Mouse (Mus musculus) cerebellum, adult 2 months (tissue): ENCODE data around the gene Usf1. TPM values are rescaled to one million over a fixed set of nuclear protein-coding genes. Genes with fewer than 3 reads are reported as not detected.
A peak's percentile ranks its signal among the peaks of the same experiment; 100 is the strongest.

Source experiments
- DNase-seq, 2 experiments: peaks; one replicate each; pipeline ENCODE4 v3.0.0; 2021
- H3K27ac ChIP-seq: fragments of 200-500 bp; 2 replicates; pipeline ENCODE4 v1.5.1; 2012; ENCODE audit warnings: low read length, control low read depth, inconsistent platforms; ENCODE audit not compliant: insufficient read depth
- H3K27me3 ChIP-seq: fragments of 200-500 bp; 2 replicates; pipeline ENCODE4 v1.6.1; 2012; ENCODE audit warnings: inconsistent platforms, mild to moderate bottlenecking, low read length, moderate library complexity; ENCODE audit not compliant: control insufficient read depth, insufficient read depth
- H3K4me1 ChIP-seq: fragments of 200-500 bp; 2 replicates; pipeline ENCODE4 v1.6.1; 2011; ENCODE audit warnings: low read length; ENCODE audit not compliant: control insufficient read depth, insufficient read depth
- H3K4me3 ChIP-seq: fragments of 200-500 bp; replicated peaks from 2 replicates; pipeline ENCODE3; 2011; ENCODE audit warnings: mild to moderate bottlenecking, low read depth, low read length, control low read depth; ENCODE audit not compliant: insufficient read depth
- CTCF ChIP-seq: fragments of 200-500 bp; IDR thresholded peaks from 2 replicates; pipeline ENCODE4 v1.5.1; 2011; ENCODE audit warnings: low read depth, mild to moderate bottlenecking, control low read depth, low read length, moderate library complexity, borderline replicate concordance; ENCODE audit not compliant: insufficient read depth
- POLR2A ChIP-seq: fragments of 200-500 bp; IDR thresholded peaks from 2 replicates; pipeline ENCODE4 v1.6.1; 2011; ENCODE audit warnings: low read length, control low read depth, borderline replicate concordance; ENCODE audit not compliant: insufficient read depth
- WGBS: fragments of 180-500 bp; shearing (Covaris S2); methylation state at CpG from one replicate; pipeline ENCODE4 v1.1.7; 2018; 5-methylcytosine and 5-hydroxymethylcytosine counted together
- polyA plus RNA-seq: library from polyadenylated mRNA; depleted of rRNA; stranded (reverse); fragments of >200 nt; gene quantifications from 2 replicates; pipeline ENCODE4 v1.2.3, GENCODE M21; 2012

Gene Usf1
- polyA plus RNA-seq, 1 experiment, result 107 TPM

GRCm38 (mm10) chr1:171382096-171382620 is 29.0 kb upstream of the Usf1 start:
- H3K4me1 ChIP-seq, result peaks cover 9% of the 10 kb centered on the region
- H3K27ac ChIP-seq, result no peak overlapping the region
- no peak for TF ChIP-seq CTCF
- no peak for TF ChIP-seq POLR2A
- H3K4me3 ChIP-seq, result no peak overlapping the region
- DNase-seq, result no peak
- H3K27me3 ChIP-seq, result no peaks in the 10 kb centered on the region
- WGBS, result 83% methylated on average over 11 of the region's 11 CpGs

GRCm38 (mm10) chr1:171384361-171384760 is 26.8 kb upstream of the Usf1 start:
- no peak overlapping the region for H3K4me3 ChIP-seq
- no peaks in the 10 kb centered on the region for H3K27me3 ChIP-seq
- H3K4me1 ChIP-seq, result no peaks in the 10 kb centered on the region
- no peak for DNase-seq
- 67% methylated on average over 9 of the region's 9 CpGs for whole genome bisulfite sequencing
- no peak for TF ChIP-seq CTCF
- no peak for TF ChIP-seq POLR2A
- H3K27ac ChIP-seq, result no peak overlapping the region

GRCm38 (mm10) chr1:171385171-171385570 is 25.9 kb upstream of the Usf1 start:
- TF ChIP-seq POLR2A (no peak), CTCF (no peak; the same call in 1 of the 2 replicates)
- DNase-seq, result no peak
- 40% methylated on average over 9 of the region's 9 CpGs for WGBS
- Histone ChIP-seq H3K4me1 (no peaks in the 10 kb centered on the region), H3K27me3 (no peaks in the 10 kb centered on the region), H3K4me3 (no peak overlapping the region), H3K27ac (no peak overlapping the region)

- Histone ChIP-seq H3K27me3 (no peaks in the 10 kb centered on the region), H3K27ac (no peak overlapping the region), H3K4me1 (no peaks in the 10 kb centered on the region), H3K4me3 (no peak overlapping the region)
- no peak for DNase-seq
- TF ChIP-seq CTCF, result peak; percentile 31; the same call in 1 of the 2 replicates
- no peak for TF ChIP-seq POLR2A
- 35% methylated on average over 6 of the region's 6 CpGs for WGBS
Measured at GRCm38 (mm10) chr1:171387099-171387498, 24.0 kb upstream of the Usf1 start.

GRCm38 (mm10) chr1:171388376-171389102 is 22.6 kb upstream of the Usf1 start, which contains the start of gene Arhgap30:
TSS of gene Arhgap30 (plus strand) at chr1:171388954.
- 77% methylated on average over 15 of the region's 15 CpGs for WGBS
- no peaks in the 10 kb centered on the region for H3K4me1 ChIP-seq
- H3K27me3 ChIP-seq, result no peaks in the 10 kb centered on the region
- no peak for DNase-seq
- TF ChIP-seq POLR2A (no peak), CTCF (no peak)
- no peak within 1 kb of the TSS for H3K27ac ChIP-seq
- H3K4me3 ChIP-seq, result no peak within 1 kb of the TSS

- no peak overlapping the region for H3K4me3 ChIP-seq
- H3K4me1 ChIP-seq, result no peaks in the 10 kb centered on the region
- H3K27me3 ChIP-seq, result no peaks in the 10 kb centered on the region
- H3K27ac ChIP-seq, result no peak overlapping the region
- no peak for DNase-seq
- TF ChIP-seq CTCF (no peak), POLR2A (no peak)
- 84% methylated on average over 4 of the region's 4 CpGs for WGBS
Measured at GRCm38 (mm10) chr1:171390101-171390500, 21.0 kb upstream of the Usf1 start.

GRCm38 (mm10) chr1:171401821-171402220 is 9.3 kb upstream of the Usf1 start:
- H3K4me3 ChIP-seq, result no peak overlapping the region
- no peaks in the 10 kb centered on the region for H3K27me3 ChIP-seq
- no peak overlapping the region for H3K27ac ChIP-seq
- no peak for DNase-seq
- no peak for TF ChIP-seq POLR2A
- no peaks in the 10 kb centered on the region for H3K4me1 ChIP-seq
- 89% methylated on average over 4 of the region's 4 CpGs for WGBS

GRCm38 (mm10) chr1:171402991-171403390 is 8.1 kb upstream of the Usf1 start:
- Histone ChIP-seq H3K27me3 (no peaks in the 10 kb centered on the region), H3K4me1 (no peaks in the 10 kb centered on the region), H3K4me3 (no peak overlapping the region), H3K27ac (no peak overlapping the region)
- no peak for TF ChIP-seq CTCF
- TF ChIP-seq POLR2A, result no peak
- WGBS, result 79% methylated on average over 9 of the region's 9 CpGs
- no peak for DNase-seq
